Mouse (Mus musculus) embryo, embryonic 9.5 days (tissue): Measurements from ENCODE around the gene Wdr62.
A peak's percentile ranks its signal among the peaks of the same experiment; 100 is the strongest.

Experiments used
- DNase-seq: peaks from one replicate; pipeline ENCODE4 v3.0.0-alpha.2; 2017; ENCODE audit errors: extremely low spot score

The Wdr62 gene

DNA sequence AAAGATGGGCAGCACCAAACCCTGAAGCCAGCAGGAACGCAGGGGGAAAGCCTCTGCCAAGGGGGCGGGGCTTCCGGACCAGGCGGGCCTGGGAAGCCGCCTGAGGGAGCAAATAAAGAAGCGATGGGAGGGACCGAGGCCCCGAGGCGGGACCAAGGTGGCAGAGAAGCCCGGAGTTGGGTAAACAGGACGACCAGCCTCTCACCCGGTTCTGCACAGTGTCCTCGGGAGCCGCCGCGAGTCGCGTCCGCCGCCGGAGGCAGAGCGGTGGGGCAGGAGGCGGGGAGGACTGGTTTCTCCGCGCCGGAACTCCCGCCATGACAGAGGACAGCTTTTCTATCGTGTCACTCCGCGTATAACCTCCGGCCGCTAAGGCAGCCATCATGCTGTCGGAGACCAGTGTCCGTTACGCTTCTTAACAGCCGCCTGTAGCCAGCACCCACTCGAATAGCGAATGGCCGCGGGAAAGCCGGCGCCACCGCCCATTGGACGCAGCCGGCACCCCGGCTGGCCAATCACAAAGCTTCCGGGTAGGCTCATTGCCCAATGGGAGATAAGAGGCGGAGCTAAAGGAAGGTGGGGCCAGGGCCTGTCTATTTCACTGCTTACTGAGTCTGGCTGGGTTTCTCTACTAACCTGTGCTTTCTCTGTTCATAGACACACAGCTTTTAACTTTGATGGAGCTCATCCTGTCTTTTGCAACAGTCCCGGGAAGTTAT, at the start of gene Wdr62, which contains the start of gene Thap8:
TSS of gene Wdr62 (minus strand) at position 469 of the 719 bp plus-strand sequence.
TSS of gene Thap8 (plus strand) at position 144 of the 719 bp plus-strand sequence.
- peak; percentile 92 for DNase-seq

DNA sequence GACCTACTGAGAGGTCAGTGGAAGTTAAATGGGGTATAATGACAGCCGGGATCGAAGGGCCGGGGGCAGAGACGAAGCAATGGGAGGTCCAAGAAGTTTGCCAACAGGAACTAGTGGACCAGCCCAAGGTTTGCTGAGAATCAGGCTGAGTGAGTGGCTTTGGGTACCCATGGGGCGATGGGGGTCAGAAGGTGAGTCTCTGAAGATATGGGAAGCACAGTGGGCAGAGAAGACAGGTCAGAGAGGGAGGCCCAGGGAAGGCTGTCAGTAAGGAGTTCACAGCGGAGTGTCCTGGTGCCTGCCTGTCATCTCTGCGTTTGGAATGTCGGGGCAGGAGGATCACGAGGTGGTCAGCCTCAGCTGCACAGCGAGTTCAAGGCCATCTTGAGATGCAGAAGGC, 48.2 kb upstream of the Wdr62 start:
- DNase-seq, result no peak

DNA sequence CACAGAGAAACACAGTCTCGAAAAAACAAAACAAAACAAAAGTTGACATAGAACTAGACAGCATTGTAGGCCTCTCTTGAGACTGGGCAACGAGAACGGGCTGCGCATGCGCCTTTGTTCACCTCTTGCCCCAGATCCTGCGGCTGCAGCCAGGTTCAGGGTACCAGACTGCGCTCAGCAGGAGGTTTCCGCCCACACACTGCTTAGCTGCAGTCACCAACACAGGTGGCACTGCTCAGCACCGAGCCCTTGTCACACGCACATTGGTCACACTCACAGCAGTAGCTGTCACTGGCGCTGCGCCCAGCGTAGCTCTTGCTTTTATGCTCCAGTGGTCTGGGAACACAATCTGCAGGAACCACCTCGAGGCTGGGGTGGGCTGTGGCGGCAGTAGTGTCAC, 46.9 kb upstream of the Wdr62 start:
- no peak for DNase-seq

DNA sequence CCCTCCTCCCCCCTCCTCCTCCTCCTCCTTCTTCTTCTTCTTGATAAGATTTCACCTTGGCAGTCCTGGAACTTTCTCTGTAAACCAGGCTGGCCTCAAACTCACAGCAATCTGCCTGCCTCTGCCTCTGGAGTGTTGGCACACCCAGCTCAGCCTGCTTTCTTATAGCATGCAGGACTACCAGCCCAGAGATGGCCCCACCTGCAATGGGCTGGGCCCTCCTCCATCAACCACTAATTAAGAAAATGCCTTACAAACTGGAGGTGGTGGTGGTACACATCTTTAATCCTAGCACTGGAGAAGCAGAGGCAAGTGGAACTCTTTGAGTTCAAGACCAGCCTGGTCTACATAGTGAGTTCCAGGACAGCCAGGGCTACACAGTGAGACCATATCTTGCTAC, 46.2 kb upstream of the Wdr62 start:
- DNase-seq, result no peak

DNA sequence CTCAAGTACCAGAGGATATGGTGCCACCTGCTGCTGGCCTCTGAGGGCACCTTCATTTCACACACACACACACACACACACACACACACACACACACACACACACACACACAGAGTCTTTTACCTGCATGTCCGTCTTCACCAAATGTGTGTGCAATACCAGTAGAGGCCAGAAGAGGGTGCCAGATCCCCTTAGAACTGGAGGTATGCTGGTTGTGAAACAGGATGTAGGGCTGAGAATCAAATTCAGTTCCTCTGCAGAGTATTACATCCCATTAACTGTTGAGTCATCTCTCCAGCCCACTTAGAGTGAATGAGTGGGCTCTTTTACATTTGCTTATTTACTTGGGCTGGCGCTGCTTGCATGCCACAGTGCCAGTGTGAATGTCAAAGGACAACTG, 45.1 kb upstream of the Wdr62 start:
- peak; percentile 62 for DNase-seq

DNA sequence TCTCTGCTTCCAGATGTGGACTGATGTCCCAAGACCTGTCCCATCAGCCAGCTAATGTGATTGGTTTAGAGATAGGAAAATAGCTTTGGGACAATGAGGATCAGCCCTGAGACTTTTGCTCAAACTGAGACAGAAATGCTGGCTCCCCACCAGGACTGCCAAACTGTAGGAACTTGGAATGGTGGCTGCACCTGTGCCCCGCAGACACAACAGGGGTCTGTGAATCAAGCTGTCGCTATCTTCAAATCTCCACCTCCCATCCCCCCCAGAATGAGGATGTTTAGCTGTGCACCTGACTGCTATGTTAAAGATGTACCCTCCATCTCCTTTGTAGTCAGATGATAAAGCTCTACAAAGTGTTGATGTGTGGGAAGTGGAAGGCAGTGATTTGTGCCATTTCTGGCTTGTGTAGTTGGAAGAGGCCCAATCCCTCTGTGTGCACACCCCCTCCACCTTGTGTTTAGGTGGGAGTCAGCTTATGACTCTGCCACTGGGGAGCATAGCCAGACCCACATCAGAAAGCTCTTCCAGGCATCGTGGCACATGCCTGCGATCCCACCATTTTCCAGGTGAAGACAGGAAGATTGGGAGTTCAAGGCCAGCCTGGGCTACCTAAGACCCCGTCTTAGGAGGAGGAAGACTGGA, 44.2 kb upstream of the Wdr62 start:
- DNase-seq, result no peak

DNA sequence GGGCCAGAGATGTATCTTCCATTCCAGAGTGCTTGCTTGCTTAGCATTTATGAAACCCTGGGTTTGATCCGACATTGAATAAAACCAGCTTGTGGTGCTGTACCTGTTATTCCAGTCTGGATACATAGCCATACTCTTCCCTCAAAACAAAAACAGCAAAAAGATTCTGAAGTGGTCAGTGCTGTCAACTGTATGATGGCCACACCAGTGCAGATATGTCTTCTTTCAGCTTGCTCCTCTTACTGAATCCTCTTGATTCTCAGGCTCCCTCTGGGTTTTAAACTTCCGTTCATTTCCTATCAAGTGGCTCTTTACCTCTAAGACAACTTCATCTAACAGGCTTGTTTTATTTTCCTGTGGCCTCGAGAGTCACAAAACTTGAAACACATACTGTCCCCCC, 43.6 kb upstream of the Wdr62 start, which contains the start of gene Sdhaf1:
TSS of gene Sdhaf1 (minus strand) at position 101 of the 400 bp plus-strand sequence.
- DNase-seq, result no peak

DNA sequence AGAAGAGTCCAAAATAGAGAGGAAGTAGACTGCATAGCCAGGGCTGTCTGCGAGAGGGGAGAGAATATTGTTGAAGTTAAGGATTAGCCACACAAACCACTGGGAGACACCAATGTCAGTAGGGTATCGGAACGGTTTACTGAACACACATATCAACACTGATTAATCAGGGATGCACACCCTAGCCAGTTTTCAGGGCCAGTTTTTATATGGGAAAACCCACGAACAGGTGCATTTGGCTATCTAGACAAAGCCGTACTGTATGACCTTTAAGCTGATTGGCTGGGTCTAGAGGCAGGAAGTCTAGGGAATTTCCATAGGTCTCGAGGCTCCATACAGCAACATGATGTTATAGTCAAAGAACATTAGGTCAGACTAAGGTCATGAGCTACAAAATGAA, 42.6 kb upstream of the Wdr62 start:
- DNase-seq, result no peak

DNA sequence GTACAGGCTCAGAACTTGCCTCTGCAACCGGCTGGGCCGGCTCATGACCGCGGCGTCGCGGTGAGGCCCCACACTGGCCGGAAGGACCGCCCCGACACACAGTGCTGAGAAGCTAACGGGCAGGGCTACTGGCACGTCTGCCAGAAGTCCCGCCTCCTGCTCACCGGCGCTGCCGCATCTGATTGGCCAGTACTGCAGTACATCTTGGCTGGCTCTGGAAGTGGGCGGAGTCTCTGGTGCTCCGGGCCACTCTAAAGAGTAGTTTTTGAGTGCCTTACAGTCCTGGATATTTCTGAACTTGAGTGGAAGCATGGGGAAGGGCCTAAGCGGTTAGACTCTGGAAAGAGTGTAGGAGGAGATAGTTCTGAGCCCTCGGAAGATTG, 42.1 kb upstream of the Wdr62 start:
- DNase-seq, result peak; percentile 94

DNA sequence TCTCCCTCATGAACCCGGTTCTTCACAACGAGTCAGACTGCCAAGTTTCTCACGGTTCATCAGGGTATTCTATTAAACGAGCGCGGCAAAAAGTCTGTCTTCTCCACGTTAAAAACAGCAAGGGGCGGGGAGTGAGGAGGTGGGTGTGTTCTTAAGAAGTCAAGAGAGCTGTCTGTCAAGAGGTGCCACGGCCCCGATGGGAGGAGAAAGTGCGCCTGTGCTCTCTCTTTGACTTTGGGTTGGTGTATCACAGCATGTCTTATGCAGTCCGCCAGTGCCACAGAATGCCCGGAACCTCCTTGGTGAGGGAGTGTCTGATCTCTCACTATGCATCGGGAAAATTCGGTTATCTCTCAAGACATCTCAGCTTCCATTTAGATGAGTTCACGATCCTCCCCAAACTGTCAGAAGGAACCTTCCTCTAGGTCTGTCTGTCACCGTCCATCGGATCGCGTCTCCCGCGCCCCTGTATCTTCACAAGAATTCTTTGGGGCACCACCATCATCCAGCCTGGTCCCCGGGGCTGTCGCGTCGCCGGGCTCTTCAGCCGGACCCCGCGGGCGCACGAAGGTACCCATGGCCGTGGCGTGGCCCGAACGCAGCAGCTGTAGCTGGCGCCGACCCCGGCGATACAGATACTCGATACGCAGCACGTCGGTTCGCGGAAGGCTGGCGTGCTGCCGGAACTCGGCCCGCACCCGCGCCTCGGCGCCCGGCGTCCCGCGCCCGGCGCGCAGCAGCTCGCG, 41.5 kb upstream of the Wdr62 start, which contains the start of gene E130208F15Rik:
TSS of gene E130208F15Rik (plus strand) at position 202 of the 746 bp plus-strand sequence.
- peak; percentile 62 for DNase-seq

DNA sequence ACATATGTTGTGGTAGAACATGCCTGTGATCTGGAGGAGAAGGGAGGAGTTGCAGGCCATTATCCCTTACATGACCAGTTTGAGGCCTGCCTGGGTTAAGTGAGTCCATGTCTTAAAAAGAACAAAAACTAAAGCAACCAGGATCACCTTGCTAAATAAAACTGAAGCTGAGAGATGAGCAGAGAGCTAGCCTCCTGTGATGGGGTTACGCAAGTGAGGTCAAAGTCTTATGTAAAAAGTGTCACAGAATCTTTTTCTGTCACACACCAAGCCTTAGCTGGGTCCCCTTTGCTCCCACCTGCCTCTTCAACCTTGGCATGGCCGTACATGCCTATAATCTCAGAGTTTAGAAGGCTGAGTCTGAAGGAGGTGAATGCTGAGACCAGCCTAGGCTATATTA, 40.7 kb upstream of the Wdr62 start:
- no peak for DNase-seq

DNA sequence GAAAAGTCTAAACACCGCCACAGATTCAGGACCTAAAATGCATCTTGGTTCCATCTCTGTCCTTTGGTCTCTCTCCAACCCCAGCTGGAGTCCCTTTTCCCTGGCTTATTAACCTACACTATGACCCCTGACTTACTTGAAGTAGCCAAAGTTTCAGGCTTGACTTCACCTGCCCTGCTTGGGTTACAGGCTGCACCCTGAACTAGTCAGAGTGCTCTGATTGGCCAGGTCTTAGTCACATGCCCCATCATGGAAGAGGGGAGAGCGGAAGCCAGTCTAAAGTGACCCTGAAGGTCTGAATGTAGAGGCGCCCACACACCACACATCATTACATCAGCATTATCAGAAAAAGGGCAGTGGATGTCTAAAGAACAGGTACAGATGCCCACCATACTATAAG, 37.9 kb upstream of the Wdr62 start:
- DNase-seq, result no peak

DNA sequence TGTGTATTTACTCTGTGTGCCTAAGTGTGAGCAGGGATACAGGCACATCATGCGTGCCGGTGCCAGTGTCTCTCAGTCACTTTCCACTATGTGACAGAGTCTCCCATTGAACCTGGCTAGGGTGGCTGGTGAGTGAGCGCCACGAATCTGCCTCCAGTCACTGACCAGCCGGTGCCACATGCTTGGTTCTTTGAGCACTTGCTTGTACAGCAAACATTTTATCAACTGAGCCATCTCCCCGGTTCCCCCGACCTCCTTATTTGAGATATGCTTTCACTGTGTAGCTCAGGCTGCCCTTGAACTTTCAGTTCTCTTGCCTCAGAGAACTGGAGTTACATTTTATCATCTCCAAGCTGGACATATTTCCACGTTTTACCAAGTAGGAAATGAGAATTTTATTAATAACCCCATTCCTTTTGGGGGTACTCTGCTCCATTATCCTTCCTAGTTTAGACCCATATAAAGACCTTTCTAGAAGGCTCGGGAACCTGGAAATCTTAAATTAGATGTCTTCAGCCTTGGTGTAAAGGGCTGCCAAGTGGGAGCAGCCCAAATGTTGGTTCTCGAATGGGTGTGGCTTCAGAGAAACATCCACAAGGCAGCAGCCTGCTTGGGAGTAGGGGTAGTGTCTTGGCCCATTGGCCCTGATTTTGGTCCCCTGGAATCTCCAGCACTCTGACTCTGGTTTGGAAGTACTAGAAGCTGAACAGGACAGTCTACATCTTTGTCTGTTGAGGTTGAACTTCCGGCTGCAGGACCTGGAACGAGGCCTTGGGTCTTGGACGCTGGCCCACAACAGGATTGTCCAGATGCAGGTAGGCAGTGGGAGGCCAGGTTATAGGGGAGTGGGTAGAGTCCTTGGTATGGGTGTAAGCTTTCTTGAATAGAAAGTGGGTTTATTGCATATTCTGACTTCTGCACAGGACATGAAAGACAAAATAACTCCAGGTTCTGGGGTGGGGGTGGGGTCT, 35.6 kb upstream of the Wdr62 start:
- DNase-seq, result no peak

DNA sequence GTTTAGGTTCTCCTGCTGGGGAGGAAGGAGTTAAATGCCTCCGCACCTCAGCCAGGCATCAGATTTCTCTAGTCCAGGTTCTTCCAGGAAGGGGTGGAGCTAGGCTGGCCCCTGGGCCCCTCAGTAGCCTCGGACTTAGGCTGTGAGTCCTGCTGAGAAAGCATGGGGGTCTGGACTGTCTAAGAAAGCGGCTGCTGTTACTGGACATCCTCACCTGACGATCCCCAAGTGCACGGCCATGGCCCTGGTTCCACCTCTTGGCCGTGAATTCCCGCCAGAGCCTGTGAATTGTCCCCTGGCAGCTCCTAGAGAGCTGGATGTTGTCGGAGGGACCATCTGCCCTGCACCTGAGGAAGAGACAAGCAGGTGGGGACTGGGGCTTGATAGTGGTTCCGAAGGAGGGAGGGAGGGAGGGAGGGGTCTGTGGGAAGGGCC, 34.5 kb upstream of the Wdr62 start, which contains the start of gene Syne4:
TSS of gene Syne4 (plus strand) at position 87 of the 435 bp plus-strand sequence.
- DNase-seq, result peak; percentile 57

DNA sequence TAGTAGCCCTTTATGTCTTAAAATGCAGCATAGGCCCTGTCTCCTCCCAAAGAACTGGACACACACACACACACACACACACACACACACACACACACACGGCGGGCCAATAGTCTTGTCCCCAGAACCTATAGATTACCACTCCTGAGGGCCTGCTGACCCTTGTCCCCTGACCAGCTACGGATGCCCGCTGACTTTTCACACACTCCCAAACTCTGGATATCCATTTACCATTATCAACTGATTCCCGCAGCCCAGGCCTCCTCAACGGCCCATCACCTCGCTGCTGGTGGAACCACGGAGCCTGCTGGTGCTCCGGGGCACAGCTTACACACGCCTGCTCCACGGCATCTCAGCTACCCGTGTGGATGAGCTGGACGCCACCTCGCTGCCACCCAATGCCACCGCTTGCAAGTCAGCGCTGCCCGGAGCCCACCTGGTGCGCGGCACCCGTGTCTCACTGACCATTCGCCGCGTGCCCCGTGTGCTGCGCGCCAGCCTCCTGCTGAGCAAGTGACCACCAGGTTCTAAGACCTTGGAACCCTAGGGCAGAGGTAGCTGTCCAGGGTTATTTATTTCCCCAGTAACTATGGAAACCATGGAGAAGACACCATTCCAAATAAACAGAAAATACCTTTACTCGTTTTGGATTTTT, 33.6 kb upstream of the Wdr62 start:
- no peak for DNase-seq

DNA sequence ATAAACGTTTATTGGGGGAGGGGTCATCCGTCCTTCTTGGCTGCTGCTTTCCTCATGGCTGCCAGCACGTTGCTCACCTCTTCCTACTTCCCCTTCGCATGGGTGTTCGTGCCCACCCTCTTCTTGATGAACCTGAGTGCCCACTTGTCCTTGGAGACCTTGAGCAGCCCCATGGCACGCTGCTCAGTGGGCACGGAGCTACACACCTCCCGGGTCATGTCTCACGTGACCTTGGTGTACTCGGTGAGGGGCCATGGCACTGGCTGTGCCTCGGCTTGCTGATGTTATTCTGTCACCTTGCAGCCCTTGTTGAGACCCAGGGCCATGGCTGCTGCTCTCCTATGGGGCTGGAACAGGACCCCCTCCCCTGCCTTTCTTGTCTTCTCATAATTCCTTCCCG, 29.9 kb upstream of the Wdr62 start:
- no peak for DNase-seq

DNA sequence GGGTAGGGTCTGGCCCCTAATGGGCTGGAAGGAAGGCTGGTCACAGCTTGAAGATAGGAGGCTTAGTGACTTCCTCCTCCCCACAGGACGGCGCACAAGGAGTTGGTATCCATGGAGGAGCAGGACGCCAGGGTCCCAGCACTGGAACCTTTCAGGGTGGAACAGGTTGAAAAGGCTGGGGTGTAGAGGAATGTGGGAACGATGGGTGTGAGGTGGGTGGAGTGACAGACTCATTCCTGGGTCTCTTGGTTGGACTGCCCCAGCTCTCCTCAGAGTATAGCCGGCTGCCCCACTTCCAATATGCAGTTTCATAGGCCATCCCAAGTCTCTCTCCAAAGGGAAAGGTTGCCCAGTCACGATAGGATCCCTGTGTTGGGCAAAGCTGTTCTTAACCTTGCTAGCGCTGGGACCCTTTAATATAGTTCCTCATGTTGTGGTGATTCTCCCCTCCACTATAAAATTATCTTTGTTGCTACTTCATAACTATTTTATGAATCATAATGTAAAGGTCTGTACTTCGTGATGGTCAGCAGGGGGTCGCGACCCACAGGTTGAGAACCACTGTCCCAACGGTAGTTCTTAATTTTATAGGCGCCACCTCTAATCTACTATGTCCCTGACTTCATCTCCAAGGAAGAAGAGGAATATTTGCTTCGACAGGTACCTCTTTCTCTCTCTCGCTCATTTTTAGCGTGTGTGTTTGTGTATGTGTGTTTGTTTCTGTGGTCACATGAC, 29.3 kb upstream of the Wdr62 start:
- DNase-seq, result no peak

DNA sequence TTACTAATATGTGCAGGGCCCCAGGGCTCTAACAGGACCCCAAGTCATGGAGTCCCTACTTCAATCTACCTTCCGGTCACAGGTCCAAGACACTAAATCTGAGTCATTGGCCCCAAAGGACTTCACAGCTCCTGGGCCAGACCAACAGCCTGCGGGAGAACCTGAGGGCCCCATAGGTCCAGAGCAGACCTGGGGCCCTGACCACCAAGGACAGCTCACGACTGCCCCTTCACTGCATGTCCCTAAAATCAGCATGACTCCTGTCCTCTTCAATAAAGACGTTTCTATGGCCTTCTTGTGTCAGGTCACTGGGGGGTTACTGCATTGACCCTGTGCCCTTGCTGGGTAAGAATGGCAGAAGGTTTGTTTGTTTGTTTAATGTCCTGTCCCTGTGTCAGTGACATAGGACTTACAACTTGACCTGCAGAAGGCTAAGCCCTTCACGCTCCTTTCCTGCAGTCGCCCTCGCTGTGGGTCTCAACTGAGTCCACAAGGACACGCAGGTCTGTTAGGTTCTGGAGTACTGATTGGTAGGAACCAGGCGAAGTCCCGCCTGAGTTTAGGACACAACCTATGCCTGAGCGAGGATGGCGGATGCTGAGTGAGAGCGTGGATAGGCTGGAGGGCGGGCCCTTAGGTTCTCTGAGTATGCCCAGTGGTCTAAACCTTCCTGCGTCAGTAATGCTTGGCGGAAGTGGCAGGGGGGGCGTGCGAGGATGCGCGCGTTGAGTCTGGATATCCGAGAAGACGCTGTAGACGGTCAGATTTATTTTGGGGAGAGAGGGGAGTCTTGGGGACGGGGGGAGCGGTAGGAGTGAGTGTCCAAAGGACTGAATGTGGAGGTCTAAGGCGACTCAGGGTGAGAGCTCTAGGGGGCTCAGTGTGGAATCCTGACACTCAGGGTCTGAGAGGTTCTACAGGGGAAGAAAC, 28.1 kb upstream of the Wdr62 start, which contains the start of gene Alkbh6:
TSS of gene Alkbh6 (plus strand) at position 642 of the 930 bp plus-strand sequence.
- peak; percentile 90 for DNase-seq
